Mouse (Mus musculus): ENCODE results near the gene Rps19bp1.

DNA sequence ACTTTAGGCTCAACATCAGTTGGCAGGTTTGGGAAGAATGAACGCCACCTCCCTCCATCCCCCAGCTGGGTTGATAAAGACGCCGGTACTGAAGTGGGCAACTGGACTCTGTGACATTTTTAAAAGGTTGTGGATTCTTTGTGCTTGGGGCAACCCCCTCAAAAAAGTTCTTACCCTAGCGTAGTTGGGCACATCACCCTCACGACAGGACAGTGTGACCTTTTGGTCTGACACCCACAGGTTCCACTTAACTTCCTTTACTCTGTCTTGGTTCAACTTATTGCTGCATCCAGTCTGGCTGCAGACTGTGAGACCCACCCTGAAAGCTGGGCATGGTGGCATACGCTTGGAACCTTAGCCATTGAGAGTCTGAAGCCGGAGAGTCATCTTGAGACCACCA is 40.4 kb downstream of the Rps19bp1 start:
- no peak for TF ChIP-seq EP300 (IDR thresholded peaks at IDR 0.05; ENCODE audit: low read depth in 1 of 2, low read length in 2 of 2)
- no peak for TF ChIP-seq CTCF (IDR thresholded peaks at IDR 0.05 in 2 of 3, conservative IDR thresholded peaks at IDR 0.05 in 1 of 3; ENCODE audit: control insufficient read depth in 1 of 3, insufficient read depth in 1 of 3, low read depth in 2 of 3, low read length in 3 of 3, poor library complexity in 1 of 3, severe bottlenecking in 1 of 3)
- TF ChIP-seq GATA1 (IDR thresholded peaks at IDR 0.05; ENCODE audit: low read depth, low read length), result no peak
- TF ChIP-seq POLR2A (IDR thresholded peaks at IDR 0.05; ENCODE audit: control insufficient read depth in 1 of 2, insufficient read depth in 1 of 2, low read depth in 1 of 2, low read length in 2 of 2, poor library complexity in 1 of 2), result no peak
- no peak for TF ChIP-seq NELFE (IDR thresholded peaks at IDR 0.05; ENCODE audit: low read depth, low read length)
- TF ChIP-seq CHD1 (IDR thresholded peaks at IDR 0.05; ENCODE audit: low read depth, low read length), result no peak
- no peak for TF ChIP-seq ZKSCAN1 (IDR thresholded peaks at IDR 0.05; ENCODE audit: low read depth, low read length)
- no peak for TF ChIP-seq TAL1 (IDR thresholded peaks at IDR 0.05; ENCODE audit: low read length)
- TF ChIP-seq MXI1 (IDR thresholded peaks at IDR 0.05; ENCODE audit: low read depth, low read length), result no peak
- no peak for TF ChIP-seq ZC3H11A (IDR thresholded peaks at IDR 0.05; ENCODE audit: low read depth, low read length)
- no peak for TF ChIP-seq MAX (IDR thresholded peaks at IDR 0.05; ENCODE audit: low read length)
- TF ChIP-seq MAFK (IDR thresholded peaks at IDR 0.05; ENCODE audit: borderline replicate concordance, low read depth, low read length), result no peak
- TF ChIP-seq E2F4 (IDR thresholded peaks at IDR 0.05; ENCODE audit: borderline replicate concordance, low read depth, low read length), result no peak
